Mouse (Mus musculus) kidney, postnatal 25 days (tissue): ENCODE results near the gene Nkx6-2.

Experiments
- DNase-seq, 2 experiments: peaks; one replicate each; pipeline ENCODE4 v3.0.0; 2021; ENCODE audit warnings: mixed read lengths in 2 of 2

Nkx6-2 gene

DNA sequence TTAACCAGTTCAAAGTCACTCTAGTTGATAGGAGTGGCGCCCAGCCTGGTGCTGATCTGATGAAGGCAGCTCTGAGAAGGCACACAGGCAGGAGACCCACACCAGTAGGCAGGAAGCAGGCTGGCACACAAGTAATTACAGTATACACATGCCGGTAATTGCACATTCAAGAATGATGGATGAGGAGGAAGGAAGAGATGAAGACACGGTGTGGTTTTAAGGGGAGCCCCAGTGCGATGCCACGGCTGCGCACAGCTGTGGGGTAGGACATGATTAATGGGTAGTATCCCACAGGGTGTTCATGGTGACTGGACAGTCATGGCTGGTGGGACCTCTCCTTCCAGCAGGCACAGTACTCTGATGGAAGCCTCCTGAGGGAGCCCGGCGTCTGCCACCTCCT, 16.1 kb downstream of the Nkx6-2 start:
- no peak for DNase-seq

DNA sequence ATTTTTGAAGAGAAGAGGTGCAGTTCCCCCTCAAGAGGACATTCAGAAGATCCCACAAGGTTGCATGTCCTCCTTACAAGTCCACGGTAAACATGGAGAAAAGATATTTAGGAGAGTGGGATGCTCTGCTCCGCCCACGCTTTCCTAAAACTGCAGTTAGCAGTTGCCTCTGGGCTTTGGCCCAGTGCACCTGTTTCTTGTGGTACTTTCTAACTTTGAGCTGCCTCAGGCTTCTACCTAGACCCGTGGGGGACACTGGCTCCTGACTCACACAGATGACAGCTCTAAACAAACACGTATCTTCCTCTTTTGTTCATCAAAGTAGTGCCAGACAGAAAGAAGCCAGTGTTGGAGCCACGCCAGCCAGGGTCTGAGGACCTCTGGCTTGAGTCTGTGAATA, 16.6 kb downstream of the Nkx6-2 start:
- no peak for DNase-seq

- no peak for DNase-seq
Observed at GRCm38 (mm10) chr7:139564161-139564560, 18.4 kb downstream of the Nkx6-2 start.

- no peak for DNase-seq
Observed at GRCm38 (mm10) chr7:139563425-139563824, 19.2 kb downstream of the Nkx6-2 start.

- peak; percentile 37 to 67 for DNase-seq
Observed at GRCm38 (mm10) chr7:139559659-139560058, 22.9 kb downstream of the Nkx6-2 start.

DNA sequence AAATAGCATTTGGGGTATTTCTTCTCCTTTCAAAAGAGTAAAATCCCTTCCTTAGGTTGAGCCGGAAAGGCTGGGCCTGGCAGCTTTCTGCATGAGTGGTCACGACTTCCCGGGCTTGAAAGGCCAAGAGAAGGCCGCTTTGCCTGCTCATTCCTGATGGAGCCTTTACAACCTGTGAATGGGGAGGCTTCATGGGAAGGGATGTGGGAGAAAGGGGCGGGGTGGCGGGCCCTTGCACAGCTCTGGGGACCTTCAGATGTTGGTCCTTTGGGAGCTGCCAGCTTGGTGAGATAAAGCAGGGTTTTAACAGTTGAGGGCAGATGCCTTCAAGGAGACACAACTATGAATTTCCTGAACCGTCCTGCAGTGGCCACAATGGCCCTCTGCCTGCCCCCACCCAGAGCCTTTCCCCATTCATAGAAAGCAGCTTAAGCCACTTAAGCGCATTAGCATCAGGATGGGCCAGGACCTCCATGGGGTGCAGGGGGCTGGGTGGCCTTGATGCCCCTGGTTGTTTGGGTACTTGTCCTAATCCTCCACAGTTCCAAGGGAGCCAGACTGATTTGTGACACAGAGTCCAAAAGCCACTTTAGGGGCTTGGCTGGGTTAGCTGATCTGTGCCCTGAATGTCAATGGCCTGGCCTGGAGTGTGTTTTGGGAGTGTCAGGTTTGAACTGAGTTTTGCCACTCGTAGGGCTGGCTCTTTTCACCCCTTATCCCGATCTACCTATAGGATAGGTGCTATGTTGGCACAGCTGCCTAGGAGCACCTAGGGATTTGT, 25.7 kb downstream of the Nkx6-2 start:
- DNase-seq = no peak

GRCm38 (mm10) chr7:139556331-139556730, 26.3 kb downstream of the Nkx6-2 start:
- no peak for DNase-seq

DNA sequence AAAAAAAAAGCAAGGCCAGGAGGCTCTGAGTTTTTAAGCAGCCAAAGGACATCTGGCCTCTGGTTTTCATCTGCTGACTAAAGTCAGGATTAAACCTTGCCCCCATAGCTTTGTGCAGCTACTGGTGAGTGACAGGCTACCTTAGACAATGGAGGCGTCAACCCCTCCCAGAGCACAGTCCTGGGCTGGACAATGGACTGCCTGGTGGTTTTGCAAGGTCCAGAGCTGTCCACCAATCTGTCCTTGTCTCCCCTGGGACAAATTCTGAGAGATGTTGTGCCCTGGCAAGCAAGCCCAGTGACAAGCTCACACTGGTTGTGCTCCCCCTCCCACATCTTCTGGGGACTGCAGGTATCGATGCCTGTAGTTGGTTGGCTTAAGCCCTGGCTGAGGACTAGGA, 31.1 kb downstream of the Nkx6-2 start:
- DNase-seq = peak in 1 of 2 experiments; percentile 47

DNA sequence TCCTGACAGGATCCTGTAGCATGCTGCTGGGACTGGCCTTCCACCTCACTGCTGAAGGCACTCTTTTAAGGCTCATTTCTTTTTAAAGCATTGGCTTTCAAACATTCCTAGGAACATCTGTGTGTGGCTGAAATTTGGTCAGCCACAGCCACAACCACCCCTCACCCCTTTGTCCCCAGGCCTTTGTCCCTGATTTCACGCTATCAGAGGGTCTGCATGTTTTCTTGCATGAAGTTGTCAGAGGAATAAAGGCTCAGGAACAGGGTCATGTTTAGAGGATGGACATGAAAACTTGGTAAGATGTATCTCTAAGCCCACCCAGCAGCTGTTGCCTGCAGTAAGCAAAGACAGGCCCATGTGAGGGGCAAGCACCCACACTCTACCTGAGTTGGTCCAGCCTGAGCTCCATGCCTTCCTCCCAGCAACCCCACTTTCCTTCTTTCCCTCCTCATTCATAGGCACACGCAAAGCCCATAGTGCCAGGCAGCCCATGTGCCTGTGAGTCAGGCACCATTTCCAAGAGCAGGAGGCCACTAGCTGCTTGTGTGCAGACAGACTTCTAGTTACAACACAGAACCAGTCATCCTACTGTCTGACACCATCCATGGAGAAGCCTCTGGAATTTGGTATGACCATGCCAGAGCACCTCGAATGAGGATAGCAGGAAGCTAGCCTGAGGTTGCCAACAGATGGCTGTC, 32.4 kb downstream of the Nkx6-2 start:
- DNase-seq = no peak

- DNase-seq = peak; percentile 81 to 88
Observed at GRCm38 (mm10) chr7:139547325-139547724, 35.3 kb downstream of the Nkx6-2 start.

GRCm38 (mm10) chr7:139544706-139545625, 37.6 kb downstream of the Nkx6-2 start:
- DNase-seq = no peak

GRCm38 (mm10) chr7:139541422-139541821, 41.2 kb downstream of the Nkx6-2 start:
- DNase-seq = no peak

DNA sequence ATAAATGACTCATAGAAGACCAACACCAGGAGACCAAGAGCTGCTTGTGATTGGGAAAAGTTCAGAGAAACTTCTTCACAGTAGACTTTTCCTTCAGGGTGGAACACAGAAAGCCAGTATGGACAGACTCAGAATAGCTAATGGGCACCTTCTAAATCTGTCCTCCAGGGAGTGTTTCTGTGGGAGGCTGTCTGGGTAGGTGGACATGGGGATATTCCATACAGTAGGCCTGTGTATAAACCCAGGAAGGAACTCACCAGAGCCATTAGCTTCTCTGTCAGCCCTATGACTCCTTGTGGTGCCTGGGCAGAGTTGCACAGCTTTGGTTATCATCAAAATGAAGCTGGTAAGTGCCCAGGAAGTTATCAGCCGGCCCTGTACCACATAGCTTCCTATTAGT, 42.0 kb downstream of the Nkx6-2 start:
- DNase-seq = no peak

DNA sequence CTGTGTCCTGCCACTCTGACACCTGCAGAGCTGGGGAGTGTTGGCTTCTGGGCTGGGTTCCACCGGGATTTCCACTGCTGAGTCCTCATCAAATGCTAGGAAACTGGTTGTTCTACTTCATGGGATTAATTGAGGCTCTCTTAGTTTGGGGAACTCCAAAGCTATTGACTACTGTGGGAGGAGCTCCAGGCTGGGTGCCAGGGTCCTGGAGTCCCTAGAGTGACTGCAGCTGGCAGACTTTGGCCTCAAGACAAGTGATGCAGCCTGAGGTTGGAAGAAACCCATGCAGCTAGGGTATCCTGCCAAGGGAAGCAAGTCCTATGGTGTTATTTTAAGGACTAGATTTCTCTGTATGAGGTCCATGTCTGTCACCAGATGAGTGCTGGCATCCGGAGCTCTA, 44.1 kb downstream of the Nkx6-2 start:
- peak; percentile 32 to 55 for DNase-seq

DNA sequence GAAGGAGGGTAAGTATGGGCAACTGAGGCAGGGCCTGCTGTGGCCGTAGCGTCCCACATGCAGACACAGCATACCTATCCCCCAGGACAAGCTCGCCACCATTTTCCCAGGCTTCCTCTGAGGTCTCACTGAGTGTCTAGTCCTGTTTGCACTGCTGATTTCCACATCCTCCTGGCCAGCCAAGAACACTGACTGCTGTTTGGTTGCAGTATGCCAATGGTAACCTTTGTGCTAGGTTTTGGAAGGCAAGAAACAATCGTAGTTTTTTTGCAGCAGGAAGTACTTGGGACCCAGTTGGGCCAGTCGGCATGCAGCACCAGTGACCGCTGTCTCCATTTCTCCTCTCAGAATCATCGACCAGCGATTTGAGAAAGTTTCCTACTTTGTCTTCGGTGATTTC, 44.8 kb downstream of the Nkx6-2 start:
- no peak for DNase-seq

- DNase-seq = no peak
Observed at GRCm38 (mm10) chr7:139536831-139537230, 45.8 kb downstream of the Nkx6-2 start.

DNA sequence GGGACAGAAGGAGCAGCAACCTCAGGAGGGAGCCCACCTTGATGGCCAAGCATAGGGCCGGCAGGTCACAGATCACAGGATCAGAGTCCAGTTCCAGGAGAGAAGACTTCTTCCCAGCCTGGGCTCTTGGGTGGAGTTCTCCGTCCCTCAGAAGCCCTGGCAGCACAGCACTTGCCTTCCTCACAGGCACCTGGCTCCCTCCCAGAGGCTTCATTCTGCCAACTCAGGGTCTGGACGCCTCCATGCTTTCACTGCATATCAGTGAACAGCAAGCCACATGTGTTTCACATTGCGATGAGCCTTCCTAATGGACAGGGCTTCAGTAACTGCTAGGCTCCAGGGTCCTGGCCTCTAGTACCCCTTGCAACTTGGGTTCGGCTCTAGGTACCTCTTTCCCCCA, 46.3 kb downstream of the Nkx6-2 start:
- no peak for DNase-seq

DNA sequence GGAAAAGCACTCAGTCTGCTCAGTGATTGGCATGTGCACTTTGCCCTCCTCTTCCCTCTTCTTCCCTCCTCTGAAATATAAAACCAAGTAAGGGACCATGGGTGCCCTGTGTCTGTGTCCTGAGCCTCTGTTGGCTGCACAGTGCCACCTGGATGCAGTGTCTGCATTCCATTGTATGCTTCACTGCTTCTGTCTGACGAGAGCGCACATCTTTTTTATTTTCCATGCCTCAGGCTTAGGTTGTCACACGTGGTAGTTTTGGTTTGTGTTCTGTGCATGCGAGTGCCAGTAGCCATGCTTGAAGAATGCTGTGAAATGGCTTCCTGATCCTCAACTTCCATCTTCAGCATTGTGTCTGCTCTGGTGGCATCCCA, 51.2 kb downstream of the Nkx6-2 start:
- peak; percentile 37 to 48 for DNase-seq

DNA sequence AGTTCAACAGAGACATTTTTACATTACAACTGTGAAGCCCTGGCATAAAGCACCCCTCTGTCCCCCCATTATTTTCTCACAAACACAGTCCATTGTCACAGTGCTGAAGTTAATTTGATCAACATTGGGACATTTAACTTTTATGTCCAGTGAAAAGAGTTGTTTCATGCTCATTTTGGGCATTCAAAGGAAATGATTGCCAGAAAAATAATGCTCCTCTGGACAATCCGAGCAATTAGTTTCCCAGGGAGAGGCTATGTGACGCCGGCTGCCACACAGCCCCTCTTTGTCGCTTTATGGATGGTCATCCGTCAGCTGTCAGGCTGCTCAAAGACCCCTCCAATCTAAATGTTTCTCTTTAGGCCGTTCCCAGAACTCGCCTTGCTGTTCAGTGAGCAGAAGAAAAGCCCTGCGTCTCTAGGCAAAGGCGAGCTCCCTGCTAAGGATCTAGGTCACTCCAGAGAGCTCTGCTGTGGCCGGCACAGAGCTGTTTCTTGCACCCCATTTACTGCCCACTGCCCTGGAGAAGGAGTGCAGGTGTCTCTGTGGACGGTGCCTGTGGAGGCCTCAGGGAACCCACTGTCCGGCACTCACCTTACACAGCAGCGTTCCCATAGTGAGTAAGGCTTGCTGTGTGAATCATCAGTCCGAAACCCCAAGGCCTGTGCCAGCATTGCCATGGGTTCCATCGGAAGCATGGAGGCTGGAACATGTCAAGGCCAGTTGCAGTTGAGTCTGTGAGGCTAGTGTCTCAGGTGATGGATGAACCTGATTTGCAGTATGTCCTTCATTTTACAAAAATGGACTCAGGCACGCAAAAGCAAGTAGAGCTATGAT, 51.8 kb downstream of the Nkx6-2 start:
- no peak for DNase-seq
